Mouse (Mus musculus): ENCODE results near the gene Fam241a. TPM values are rescaled to one million over a fixed set of nuclear protein-coding genes. Genes with fewer than 3 reads are reported as not detected.
A peak's percentile ranks its signal among the peaks of the same experiment; 100 is the strongest.

The Fam241a gene
- 6.8 and 8.5 TPM in 2 replicates for polyA plus RNA-seq (2015; fragmentation: Nextera tagmentation; extraction: Ambion mirVana)

- H3K4me3 ChIP-seq (ENCODE audit: low read depth, low read length), result peak within 1 kb of the TSS; percentile 88
- peak within 1 kb of the TSS; percentile 84 for H3K4me2 ChIP-seq (ENCODE audit: low read length)
- no peaks in the 10 kb centered on the region; the same call in 1 of the 2 replicates for H3K27me3 ChIP-seq (ENCODE audit: control insufficient read depth, insufficient read depth, low read depth, low read length)
- no peaks in the 10 kb centered on the region for H3K9me3 ChIP-seq (replicated peaks; ENCODE audit: control insufficient read depth, low read length, poor library complexity, severe bottlenecking)
- peak within 1 kb of the TSS; percentile 62; the same call in 1 of the 2 replicates for H3K27ac ChIP-seq (ENCODE audit: low read length)
- H3K4me1 ChIP-seq (ENCODE audit: control insufficient read depth, insufficient read depth, low read length), result 0 out of 2 replicates have a peak, but pooled peaks cover 2% of the 10 kb centered on the region
- ATAC-seq, result peak; percentile 95
- peak within 1 kb of the TSS; percentile 79 for H3K9ac ChIP-seq (ENCODE audit: low read depth, low read length)
- WGBS, result under 1% methylated on average over 89 of the region's 94 CpGs
- no peaks in the 10 kb centered on the region for H3K36me3 ChIP-seq (ENCODE audit: control insufficient read depth, insufficient read depth, low read length)
Measured at GRCm38 (mm10) chr3:127895792-127896541, at the start of gene Fam241a. Gene Fam241a, minus strand, starts transcription at chr3:127896324.

- Histone ChIP-seq H3K36me3 (ENCODE audit: control insufficient read depth, insufficient read depth, low read length) (no peaks in the 10 kb centered on the region), H3K4me3 (ENCODE audit: low read depth, low read length) (no peak overlapping the region), H3K27me3 (ENCODE audit: control insufficient read depth, insufficient read depth, low read depth, low read length) (no peaks in the 10 kb centered on the region), H3K27ac (ENCODE audit: low read length) (no peak overlapping the region), H3K9ac (ENCODE audit: low read depth, low read length) (no peak overlapping the region), H3K9me3 (replicated peaks; ENCODE audit: control insufficient read depth, low read length, poor library complexity, severe bottlenecking) (no peaks in the 10 kb centered on the region), H3K4me1 (ENCODE audit: control insufficient read depth, insufficient read depth, low read length) (no peaks in the 10 kb centered on the region), H3K4me2 (ENCODE audit: low read length) (no peak overlapping the region)
- no peak for ATAC-seq
- WGBS, result 94% methylated on average over 11 of the region's 11 CpGs
Measured at GRCm38 (mm10) chr3:127932453-127932852, 36.3 kb upstream of the Fam241a start.

- Histone ChIP-seq H3K4me2 (ENCODE audit: low read length) (no peak overlapping the region), H3K4me1 (ENCODE audit: control insufficient read depth, insufficient read depth, low read length) (no peaks in the 10 kb centered on the region), H3K36me3 (ENCODE audit: control insufficient read depth, insufficient read depth, low read length) (no peaks in the 10 kb centered on the region), H3K9me3 (replicated peaks; ENCODE audit: control insufficient read depth, low read length, poor library complexity, severe bottlenecking) (no peaks in the 10 kb centered on the region), H3K4me3 (ENCODE audit: low read depth, low read length) (no peak overlapping the region), H3K27ac (ENCODE audit: low read length) (no peak overlapping the region), H3K9ac (ENCODE audit: low read depth, low read length) (no peak overlapping the region), H3K27me3 (ENCODE audit: control insufficient read depth, insufficient read depth, low read depth, low read length) (no peaks in the 10 kb centered on the region)
- WGBS, result 90% methylated on average over 9 of the region's 9 CpGs
- no peak for ATAC-seq
Measured at GRCm38 (mm10) chr3:127930326-127931012, 34.3 kb upstream of the Fam241a start.

- Histone ChIP-seq H3K4me2 (ENCODE audit: low read length) (no peak overlapping the region), H3K4me3 (ENCODE audit: low read depth, low read length) (no peak overlapping the region), H3K36me3 (ENCODE audit: control insufficient read depth, insufficient read depth, low read length) (no peaks in the 10 kb centered on the region), H3K9me3 (replicated peaks; ENCODE audit: control insufficient read depth, low read length, poor library complexity, severe bottlenecking) (no peaks in the 10 kb centered on the region), H3K4me1 (ENCODE audit: control insufficient read depth, insufficient read depth, low read length) (no peaks in the 10 kb centered on the region), H3K9ac (ENCODE audit: low read depth, low read length) (no peak overlapping the region), H3K27ac (ENCODE audit: low read length) (no peak overlapping the region), H3K27me3 (ENCODE audit: control insufficient read depth, insufficient read depth, low read depth, low read length) (no peaks in the 10 kb centered on the region)
- no peak for ATAC-seq
- WGBS, result 77% methylated on average over 9 of the region's 9 CpGs
Measured at GRCm38 (mm10) chr3:127929921-127930320, 33.8 kb upstream of the Fam241a start.

- no peak overlapping the region for H3K4me3 ChIP-seq (ENCODE audit: low read depth, low read length)
- no peak for ATAC-seq
- 74% methylated on average over 9 of the region's 9 CpGs for WGBS
- no peak overlapping the region for H3K9ac ChIP-seq (ENCODE audit: low read depth, low read length)
- no peaks in the 10 kb centered on the region for H3K4me1 ChIP-seq (ENCODE audit: control insufficient read depth, insufficient read depth, low read length)
- no peaks in the 10 kb centered on the region for H3K27me3 ChIP-seq (ENCODE audit: control insufficient read depth, insufficient read depth, low read depth, low read length)
- H3K9me3 ChIP-seq (replicated peaks; ENCODE audit: control insufficient read depth, low read length, poor library complexity, severe bottlenecking), result no peaks in the 10 kb centered on the region
- H3K36me3 ChIP-seq (ENCODE audit: control insufficient read depth, insufficient read depth, low read length), result no peaks in the 10 kb centered on the region
- H3K27ac ChIP-seq (ENCODE audit: low read length), result no peak overlapping the region
- H3K4me2 ChIP-seq (ENCODE audit: low read length), result no peak overlapping the region
Measured at GRCm38 (mm10) chr3:127926635-127927183, 30.6 kb upstream of the Fam241a start.

- H3K27ac ChIP-seq (ENCODE audit: low read length), result no peak overlapping the region
- H3K4me2 ChIP-seq (ENCODE audit: low read length), result no peak overlapping the region
- no peaks in the 10 kb centered on the region for H3K27me3 ChIP-seq (ENCODE audit: control insufficient read depth, insufficient read depth, low read depth, low read length)
- 77% methylated on average over 2 of the region's 2 CpGs for WGBS
- no peak overlapping the region for H3K9ac ChIP-seq (ENCODE audit: low read depth, low read length)
- H3K36me3 ChIP-seq (ENCODE audit: control insufficient read depth, insufficient read depth, low read length), result no peaks in the 10 kb centered on the region
- no peak for ATAC-seq
- no peak overlapping the region for H3K4me3 ChIP-seq (ENCODE audit: low read depth, low read length)
- no peaks in the 10 kb centered on the region for H3K4me1 ChIP-seq (ENCODE audit: control insufficient read depth, insufficient read depth, low read length)
- H3K9me3 ChIP-seq (replicated peaks; ENCODE audit: control insufficient read depth, low read length, poor library complexity, severe bottlenecking), result no peaks in the 10 kb centered on the region
Measured at GRCm38 (mm10) chr3:127924464-127924863, 28.3 kb upstream of the Fam241a start.

- Histone ChIP-seq H3K36me3 (ENCODE audit: control insufficient read depth, insufficient read depth, low read length) (no peaks in the 10 kb centered on the region), H3K4me2 (ENCODE audit: low read length) (no peak overlapping the region), H3K4me1 (ENCODE audit: control insufficient read depth, insufficient read depth, low read length) (no peaks in the 10 kb centered on the region), H3K27ac (ENCODE audit: low read length) (no peak overlapping the region), H3K9me3 (replicated peaks; ENCODE audit: control insufficient read depth, low read length, poor library complexity, severe bottlenecking) (no peaks in the 10 kb centered on the region), H3K4me3 (ENCODE audit: low read depth, low read length) (no peak overlapping the region), H3K9ac (ENCODE audit: low read depth, low read length) (no peak overlapping the region), H3K27me3 (ENCODE audit: control insufficient read depth, insufficient read depth, low read depth, low read length) (no peaks in the 10 kb centered on the region)
- ATAC-seq, result no peak
- 76% methylated on average over 2 of the region's 2 CpGs for WGBS
Measured at GRCm38 (mm10) chr3:127923183-127923582, 27.1 kb upstream of the Fam241a start.

- Histone ChIP-seq H3K4me1 (ENCODE audit: control insufficient read depth, insufficient read depth, low read length) (no peaks in the 10 kb centered on the region), H3K4me2 (ENCODE audit: low read length) (no peak overlapping the region), H3K36me3 (ENCODE audit: control insufficient read depth, insufficient read depth, low read length) (no peaks in the 10 kb centered on the region), H3K27me3 (ENCODE audit: control insufficient read depth, insufficient read depth, low read depth, low read length) (no peaks in the 10 kb centered on the region), H3K4me3 (ENCODE audit: low read depth, low read length) (no peak overlapping the region), H3K27ac (ENCODE audit: low read length) (no peak overlapping the region), H3K9ac (ENCODE audit: low read depth, low read length) (no peak overlapping the region), H3K9me3 (replicated peaks; ENCODE audit: control insufficient read depth, low read length, poor library complexity, severe bottlenecking) (no peaks in the 10 kb centered on the region)
- 94% methylated on average over 5 of the region's 5 CpGs for WGBS
- ATAC-seq, result no peak
Measured at GRCm38 (mm10) chr3:127922125-127922524, 26.0 kb upstream of the Fam241a start.

Measured in midbrain, embryonic 16.5 days (tissue).